Mouse (Mus musculus) kidney, postnatal 14 days (tissue): Measurements from ENCODE around the gene Anxa5.

Experiments used
- DNase-seq: peaks from one replicate; pipeline ENCODE4 v3.0.0; 2022; ENCODE audit warnings: mixed read lengths

Anxa5 gene

GRCm38 (mm10) chr3:36488367-36488766 is 12.7 kb upstream of the Anxa5 start:
- DNase-seq: no peak

GRCm38 (mm10) chr3:36486881-36487280 is 11.2 kb upstream of the Anxa5 start:
- no peak for DNase-seq

- DNase-seq: no peak
Measured at GRCm38 (mm10) chr3:36486176-36486575, 10.5 kb upstream of the Anxa5 start.

- DNase-seq: no peak
Measured at GRCm38 (mm10) chr3:36484292-36484691, 8.6 kb upstream of the Anxa5 start.

GRCm38 (mm10) chr3:36482940-36483339 is 7.2 kb upstream of the Anxa5 start:
- DNase-seq: no peak

- peak; percentile 59 for DNase-seq
Measured at GRCm38 (mm10) chr3:36481776-36482193, 6.1 kb upstream of the Anxa5 start.

GRCm38 (mm10) chr3:36480486-36480885 is 4.8 kb upstream of the Anxa5 start:
- no peak for DNase-seq

GRCm38 (mm10) chr3:36478776-36479175 is 3.1 kb upstream of the Anxa5 start:
- DNase-seq: peak; percentile 36

GRCm38 (mm10) chr3:36476261-36477155 is 814 bp upstream of the Anxa5 start:
- DNase-seq: peak; percentile 20

GRCm38 (mm10) chr3:36474938-36475483 is 683 bp downstream of the Anxa5 start:
- peak; percentile 55 for DNase-seq

- DNase-seq: no peak
Measured at GRCm38 (mm10) chr3:36474421-36474820, 1.3 kb downstream of the Anxa5 start.

- DNase-seq: no peak
Measured at GRCm38 (mm10) chr3:36473222-36473621, 2.5 kb downstream of the Anxa5 start.

- no peak for DNase-seq
Measured at GRCm38 (mm10) chr3:36471856-36472255, 3.8 kb downstream of the Anxa5 start.

- DNase-seq: no peak
Measured at GRCm38 (mm10) chr3:36468871-36469270, 6.8 kb downstream of the Anxa5 start.

- DNase-seq: no peak
Measured at GRCm38 (mm10) chr3:36467632-36468031, 8.1 kb downstream of the Anxa5 start.

GRCm38 (mm10) chr3:36465538-36465937 is 10.2 kb downstream of the Anxa5 start:
- DNase-seq: no peak

- DNase-seq: no peak
Measured at GRCm38 (mm10) chr3:36462348-36462747, 13.3 kb downstream of the Anxa5 start.

- DNase-seq: no peak
Measured at GRCm38 (mm10) chr3:36461819-36462218, 13.9 kb downstream of the Anxa5 start.

GRCm38 (mm10) chr3:36460717-36461116 is 15.0 kb downstream of the Anxa5 start:
- DNase-seq: no peak

- DNase-seq: no peak
Measured at GRCm38 (mm10) chr3:36455566-36455965, 20.1 kb downstream of the Anxa5 start.

- DNase-seq: no peak
Measured at GRCm38 (mm10) chr3:36455124-36455523, 20.6 kb downstream of the Anxa5 start.

- DNase-seq: no peak
Measured at GRCm38 (mm10) chr3:36452502-36452901, 23.2 kb downstream of the Anxa5 start.

GRCm38 (mm10) chr3:36449292-36450165 is 26.2 kb downstream of the Anxa5 start:
- no peak for DNase-seq
